Mouse (Mus musculus): ENCODE data around the gene Bub1.

The Bub1 gene

GRCm38 (mm10) chr2:127831401-127832102, at the start of gene Bub1:
Gene Bub1, minus strand, starts transcription at chr2:127831865.
- DNase-seq = peak; percentile 98

DNA sequence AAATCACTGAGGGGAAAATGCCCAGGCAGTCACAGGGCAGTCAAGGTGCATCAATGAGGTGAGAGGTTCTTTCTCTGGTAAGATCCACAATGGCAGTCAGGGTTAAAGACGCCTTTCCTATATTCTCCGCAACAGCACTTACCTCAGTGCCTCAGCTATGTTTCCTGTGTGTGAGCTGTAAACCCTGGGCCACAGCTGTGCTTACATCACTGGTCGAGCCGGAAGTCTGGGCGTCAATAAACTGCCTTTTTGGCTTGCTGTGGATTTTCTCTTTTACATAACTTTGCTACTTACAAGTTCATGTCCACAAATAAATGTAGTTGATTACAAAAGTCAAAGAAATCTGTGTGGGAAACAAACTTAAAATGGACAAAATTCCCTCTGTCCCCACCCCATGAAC, 49.4 kb upstream of the Bub1 start:
- no peak for DNase-seq

- no peak for DNase-seq
Observed at GRCm38 (mm10) chr2:127864381-127864780, 32.7 kb upstream of the Bub1 start.

DNA sequence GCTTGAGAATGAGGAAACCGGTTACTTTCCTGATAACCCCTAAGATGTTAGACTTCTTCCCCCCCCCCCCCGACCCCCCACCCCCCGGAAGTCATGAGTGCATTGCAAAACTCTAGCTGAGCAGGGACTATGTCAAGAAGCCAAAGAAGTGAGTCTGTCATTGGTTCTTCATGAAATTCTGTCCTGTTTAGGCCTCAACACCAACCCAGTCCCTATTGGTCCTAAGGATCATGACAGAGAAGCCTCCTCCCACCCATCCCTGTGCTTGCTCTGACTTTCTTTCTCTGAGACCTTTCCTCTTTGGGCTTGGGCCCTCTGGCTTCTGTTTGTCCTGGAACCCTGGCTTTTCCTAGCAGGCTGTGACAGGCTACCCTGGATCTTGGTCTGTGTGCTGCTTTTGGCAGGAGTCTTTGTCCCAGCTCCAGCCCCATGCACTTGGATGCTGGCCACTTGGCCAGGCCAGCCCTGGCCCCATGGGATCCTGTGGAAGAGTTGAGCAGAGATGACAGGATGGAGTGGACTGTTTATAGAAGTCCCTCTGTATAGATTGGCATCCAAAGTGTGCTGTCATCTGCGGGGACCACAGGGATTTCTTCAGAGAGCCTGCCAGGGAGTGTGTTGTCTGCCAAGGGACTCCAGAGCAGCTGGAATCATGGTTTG, 22.8 kb upstream of the Bub1 start:
- peak; percentile 84 for DNase-seq

DNA sequence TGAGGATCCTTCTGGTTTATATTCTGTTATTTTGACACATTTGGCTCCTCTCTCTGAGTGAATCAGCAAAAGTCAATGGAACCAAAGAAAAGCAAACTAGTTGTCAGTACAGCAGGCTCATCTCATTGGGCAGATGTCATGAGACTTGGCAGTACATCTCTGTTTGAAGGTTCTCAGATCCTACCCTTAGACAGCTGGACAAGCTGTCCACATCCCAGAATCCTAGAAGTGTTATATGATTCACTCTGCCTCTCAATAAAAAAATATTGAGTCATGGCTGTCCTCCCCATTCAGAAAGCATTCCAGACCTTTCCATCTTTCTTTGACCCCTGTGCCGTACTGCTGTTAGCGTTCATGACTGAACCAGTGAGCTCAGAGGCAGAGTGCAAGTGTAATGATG, 18.7 kb upstream of the Bub1 start:
- DNase-seq = no peak

DNA sequence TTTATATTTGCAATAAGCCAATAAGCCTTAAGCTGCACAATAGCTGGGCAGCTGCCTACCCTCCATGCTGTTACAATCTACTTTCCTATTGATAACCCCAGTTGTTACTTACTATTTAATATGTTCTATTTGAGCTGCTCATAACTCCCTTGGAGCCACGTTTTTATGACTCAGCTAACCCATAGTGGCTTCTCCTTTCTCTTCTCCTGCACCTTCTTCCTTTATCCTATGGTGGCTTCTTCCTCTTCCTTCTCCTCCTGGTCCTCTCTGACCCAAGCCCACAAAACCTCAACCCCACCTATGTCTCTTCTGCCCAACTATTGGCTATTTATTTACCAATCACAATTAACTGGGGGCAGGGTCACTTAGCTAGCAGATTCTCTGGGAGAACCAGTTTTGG, 14.9 kb upstream of the Bub1 start:
- no peak for DNase-seq

DNA sequence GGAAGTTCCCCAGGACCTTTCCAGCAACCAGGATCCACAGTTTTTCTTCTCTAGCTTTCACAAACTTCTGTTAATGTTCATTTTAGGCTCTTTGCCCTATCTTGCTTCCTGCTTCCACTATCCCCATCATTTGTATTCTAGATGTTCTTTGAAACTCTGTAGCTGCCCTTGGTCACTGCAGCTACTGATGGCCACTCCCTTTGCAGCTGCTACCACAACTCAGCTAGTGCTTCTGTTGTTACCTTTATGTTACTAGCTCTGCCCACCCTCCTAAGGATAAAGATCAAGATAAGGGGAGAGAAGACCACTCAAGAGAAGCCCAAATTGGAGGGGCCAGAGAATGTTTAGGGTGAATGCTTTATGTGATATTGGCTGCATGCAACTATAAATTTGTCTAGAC, 14.3 kb upstream of the Bub1 start:
- no peak for DNase-seq

DNA sequence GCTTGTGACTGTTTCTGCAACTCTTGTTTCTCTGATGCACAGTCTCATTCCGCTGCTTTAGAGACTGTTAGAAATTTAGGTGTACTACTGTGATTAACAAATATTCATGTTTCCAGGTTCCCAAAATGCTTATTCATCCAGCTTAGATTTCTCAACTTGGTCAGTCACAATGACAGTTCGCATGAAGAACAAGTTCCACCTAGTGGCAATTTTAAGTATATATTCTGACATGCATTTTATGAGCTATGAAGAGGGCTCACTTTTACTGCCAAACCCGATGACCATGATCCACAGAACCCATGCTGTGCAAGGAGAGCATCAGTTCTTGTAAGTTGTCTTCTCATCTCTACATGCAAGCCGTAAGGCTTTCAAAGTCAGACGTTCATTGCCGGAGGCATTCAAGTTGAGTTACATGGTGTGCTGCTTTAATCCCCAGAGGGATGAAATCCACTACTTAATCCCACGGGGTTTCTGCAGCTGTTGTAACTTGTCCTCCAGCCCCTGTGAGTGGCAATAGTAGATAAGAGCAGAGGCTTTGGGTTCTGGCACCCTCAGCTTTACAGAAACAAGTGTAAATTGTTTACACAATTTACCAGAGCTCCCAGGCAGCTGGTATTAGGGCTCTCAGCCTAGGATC, 13.8 kb upstream of the Bub1 start:
- no peak for DNase-seq

DNA sequence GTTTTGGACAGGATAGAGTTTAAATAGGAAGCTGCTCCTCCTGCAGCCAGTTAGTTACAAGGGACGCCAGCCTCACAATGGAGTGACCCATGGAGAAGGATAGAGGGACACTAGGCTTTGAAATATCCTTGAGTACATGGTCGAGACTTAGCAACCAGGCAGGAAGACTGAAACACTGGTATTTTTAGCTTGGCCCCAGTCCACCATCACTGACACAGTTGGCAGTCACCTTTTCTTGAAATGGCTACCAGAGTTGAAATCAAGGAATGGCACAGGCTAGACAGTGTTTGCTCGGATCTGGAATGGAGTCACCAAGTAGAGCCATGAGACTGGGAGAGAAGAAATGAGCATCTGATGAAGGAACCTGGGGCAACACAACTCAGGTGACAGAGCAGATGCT, 10.8 kb upstream of the Bub1 start:
- DNase-seq = no peak

DNA sequence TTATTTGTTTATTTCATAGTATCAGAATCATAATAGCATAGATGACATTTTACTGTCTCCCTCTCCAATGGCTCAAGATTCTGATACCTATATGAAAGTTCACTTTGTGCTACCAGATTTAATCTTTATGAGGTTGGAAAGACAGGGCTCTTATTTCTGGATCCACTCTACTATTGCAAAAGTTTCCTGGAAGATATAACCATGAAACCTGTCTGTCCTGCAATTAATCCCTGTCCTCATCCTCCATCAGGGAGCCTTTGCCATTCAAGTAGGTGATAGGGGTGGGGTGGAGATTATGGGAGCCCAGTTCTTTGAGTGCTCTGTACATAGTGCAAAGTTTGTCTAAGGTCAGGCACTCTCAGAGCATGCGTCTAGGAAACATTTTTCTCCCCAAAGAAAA, 9.7 kb upstream of the Bub1 start:
- DNase-seq = no peak

- DNase-seq = no peak
Observed at GRCm38 (mm10) chr2:127839425-127839824, 7.8 kb upstream of the Bub1 start.

- DNase-seq = no peak
Observed at GRCm38 (mm10) chr2:127838576-127838975, 6.9 kb upstream of the Bub1 start, which contains the start of gene Acoxl. Gene Acoxl, plus strand, starts transcription at chr2:127838876.

DNA sequence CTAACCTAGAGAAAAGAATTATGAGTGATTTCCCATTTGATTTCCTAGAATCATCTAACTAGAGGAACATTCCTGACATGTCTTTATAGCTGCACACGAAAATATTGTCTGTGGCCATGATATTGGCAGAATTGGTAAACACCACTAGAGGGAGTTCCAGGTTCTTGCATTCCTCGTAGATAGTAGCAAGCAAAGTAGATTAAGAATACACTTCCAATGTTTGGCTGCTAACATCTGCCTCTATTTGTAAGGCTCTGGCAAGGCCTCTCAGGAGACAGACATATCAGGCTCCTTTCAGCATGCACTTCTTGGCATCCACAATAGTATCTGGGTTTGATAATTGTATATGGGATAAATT, 1.1 kb upstream of the Bub1 start:
- DNase-seq = no peak

DNA sequence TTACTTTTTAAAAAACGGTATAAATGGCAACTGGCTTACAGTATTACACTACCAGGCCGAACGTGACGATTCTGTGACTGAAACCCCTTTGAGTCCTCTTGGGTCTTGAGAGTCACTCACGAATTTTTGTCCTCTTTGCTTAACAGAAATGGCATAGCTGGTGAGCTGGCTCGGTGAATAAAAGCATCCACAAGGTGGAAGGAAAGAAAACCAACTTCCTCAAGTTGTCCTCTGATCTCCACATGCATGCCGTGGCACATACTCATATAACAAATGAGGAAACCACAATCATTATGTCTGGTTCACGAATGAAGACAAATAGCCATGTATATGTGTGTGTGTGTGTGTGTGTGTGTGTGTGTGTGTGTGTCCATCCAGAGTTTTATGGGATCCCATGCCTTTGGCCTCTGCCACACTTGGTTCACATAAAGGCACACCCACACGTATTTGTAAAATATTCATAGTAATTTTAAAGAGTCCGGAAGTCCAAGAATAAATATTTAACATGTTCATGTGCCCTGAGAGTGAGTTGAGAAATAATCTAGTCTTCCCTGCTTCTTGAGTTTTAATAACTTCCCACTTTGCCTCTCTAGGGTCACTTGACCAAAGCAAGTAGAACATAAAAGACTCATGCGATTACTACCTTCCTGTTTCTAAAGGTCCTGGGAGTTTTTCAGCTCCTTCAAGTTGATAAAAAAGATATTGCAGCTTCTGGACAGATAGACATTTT, 603 bp upstream of the Bub1 start:
- DNase-seq = no peak

DNA sequence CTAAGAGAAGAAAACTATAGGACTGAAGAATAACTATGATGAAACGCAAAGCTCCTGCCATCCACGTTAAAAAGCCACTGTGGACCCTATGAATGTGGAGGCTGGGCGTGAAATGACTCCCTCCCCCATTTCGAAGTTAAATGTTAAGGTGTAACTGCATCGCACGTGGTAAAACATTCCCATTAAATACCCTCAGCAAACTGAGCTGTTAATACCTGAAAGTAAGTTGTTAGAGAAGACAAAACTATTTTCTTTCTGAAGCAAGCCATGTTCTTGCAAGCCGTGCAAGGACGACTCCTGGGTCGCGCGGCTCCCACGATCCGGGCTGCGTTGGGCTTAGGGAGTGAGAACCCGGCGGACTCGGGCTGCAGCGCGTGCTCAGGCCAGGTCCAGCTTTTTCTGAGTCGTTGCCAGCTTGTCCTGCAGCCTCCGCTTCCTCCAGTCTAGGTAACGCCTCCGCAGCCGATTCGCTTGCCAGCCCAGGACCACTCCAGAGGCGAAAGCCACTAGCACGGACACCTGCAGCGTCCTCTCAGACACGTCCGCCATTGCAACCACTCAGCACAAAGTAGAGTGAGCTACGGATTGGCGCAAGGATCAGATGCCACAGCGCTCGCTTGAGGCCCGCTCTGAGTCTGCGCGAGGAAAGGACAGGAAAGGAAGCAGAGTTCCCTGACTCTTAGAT, 39.6 kb downstream of the Bub1 start, which contains the start of gene Mtln:
Mtln (minus strand) TSS at position 570 of the 685 bp plus-strand sequence.
- peak; percentile 92 for DNase-seq

DNA sequence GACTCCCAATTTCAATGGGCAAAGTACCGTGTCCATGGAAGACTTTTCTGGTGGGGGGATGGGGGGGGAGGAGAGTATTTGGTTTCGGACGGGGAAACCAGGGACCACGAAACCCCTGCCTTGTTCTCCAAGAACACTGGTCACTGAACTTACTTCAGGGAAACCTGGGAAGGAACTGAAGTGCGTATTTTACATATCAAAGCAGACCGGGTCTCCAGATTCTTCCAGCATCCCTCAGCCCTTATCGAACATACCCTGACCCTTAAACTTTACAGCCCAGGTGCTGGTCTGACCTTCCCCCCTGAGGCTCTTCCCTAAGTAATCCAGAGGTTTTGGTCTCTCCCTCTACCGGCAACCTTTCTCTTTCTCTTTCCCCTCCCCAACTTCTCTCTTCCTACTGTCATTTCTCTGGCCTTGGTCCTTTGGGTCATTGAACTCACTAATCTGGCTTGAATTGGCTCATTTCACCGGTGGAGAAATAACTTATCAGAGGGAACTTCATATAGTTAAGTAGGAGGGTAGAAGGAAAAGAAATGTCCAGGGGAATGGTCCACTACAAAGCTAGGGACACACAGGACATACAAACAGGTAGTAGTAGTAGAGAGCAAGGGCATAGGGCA, 41.9 kb downstream of the Bub1 start:
- DNase-seq = no peak

DNA sequence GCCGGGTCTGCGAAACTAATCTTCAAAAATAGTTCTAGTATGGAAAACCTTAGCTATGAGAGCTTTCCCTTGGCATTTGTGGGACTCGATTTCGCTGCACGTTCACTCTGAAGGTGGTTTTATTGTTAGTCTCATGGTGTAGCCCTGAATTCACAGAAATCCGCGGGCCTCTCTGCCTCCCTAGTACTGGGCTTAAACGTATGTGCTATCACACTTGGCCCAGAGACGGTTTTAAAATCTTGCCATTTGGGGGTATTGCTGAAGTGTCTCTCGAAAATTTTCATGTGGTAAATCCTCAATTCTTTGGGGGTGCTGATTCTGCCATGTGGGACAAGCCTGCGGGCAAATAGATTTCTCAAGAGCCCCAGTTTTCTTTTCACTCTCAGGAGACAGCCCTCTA, 42.5 kb downstream of the Bub1 start:
- peak; percentile 18 for DNase-seq

DNA sequence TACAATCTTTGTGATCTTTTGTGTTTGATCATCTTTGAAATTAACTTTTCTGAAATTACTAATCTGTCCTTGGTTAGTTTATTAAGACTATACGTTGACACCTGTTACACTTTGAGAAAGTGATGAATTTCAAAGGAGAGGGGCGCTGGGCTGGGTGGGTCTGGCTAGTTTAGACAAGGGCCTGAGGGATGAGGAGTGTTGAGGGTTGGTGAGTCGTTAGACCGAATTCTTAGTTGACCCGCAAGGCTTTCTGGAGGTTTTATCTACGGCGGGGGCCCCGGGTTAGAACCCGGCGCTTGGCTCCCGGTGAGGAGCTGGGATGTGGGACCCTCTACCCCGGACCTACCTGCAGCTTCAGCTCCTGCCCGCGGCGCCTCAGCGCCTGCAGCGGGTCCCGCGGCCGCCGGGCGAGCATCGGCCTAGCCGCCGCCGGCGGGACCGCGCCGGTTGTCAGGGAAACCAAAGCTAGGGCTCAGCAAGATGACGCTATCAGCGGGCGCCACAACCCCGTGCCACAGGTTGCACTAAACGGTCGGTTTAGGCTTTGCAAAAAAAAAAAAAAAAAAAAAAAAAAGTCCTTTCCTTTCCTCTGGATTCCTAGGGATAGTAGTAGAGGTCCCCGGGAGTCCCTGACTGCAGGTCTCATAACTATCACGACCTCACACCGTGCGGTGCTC, 43.1 kb downstream of the Bub1 start, which contains the start of gene Nphp1:
Nphp1 (minus strand) TSS at position 458 of the 677 bp plus-strand sequence.
- DNase-seq = peak; percentile 95

DNA sequence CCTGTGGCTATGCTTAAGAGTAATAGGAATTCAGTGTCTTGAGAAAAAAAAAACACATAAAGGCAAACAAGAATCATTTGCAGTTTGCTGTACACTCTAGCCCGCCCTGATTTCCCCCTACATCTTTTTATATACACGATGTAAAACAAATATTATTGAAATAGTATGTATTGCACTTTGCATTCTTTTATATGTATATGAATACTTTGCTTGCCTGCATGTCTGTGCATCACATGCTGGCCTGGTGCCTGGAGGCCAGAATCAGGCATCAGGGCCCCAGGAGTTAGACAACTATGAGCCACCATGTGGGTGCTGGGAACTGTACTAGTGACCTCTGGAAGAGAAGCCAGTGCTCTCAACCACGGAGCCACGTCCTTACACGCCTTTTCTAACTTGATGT, 44.4 kb downstream of the Bub1 start:
- DNase-seq = no peak

DNA sequence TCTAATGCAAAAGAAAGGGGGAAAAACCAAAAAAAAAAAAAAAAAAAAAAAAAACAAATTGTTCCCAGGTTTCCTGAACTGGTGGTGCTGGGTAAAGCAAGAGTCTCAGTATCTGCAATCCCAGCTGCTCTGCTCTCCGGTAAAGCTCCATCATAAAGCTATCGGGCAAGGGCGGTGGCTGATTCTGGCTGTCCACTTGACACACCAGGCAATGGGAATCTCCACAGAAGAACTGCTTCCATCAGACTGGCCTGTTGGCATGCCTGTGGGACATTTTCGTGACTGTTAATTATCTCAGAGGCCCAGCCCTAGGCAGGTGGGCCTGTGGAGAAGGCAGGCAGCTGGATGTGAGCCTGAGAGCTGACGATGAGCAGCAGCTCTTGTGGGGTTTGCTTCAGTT, 53.2 kb downstream of the Bub1 start:
- DNase-seq = no peak

DNA sequence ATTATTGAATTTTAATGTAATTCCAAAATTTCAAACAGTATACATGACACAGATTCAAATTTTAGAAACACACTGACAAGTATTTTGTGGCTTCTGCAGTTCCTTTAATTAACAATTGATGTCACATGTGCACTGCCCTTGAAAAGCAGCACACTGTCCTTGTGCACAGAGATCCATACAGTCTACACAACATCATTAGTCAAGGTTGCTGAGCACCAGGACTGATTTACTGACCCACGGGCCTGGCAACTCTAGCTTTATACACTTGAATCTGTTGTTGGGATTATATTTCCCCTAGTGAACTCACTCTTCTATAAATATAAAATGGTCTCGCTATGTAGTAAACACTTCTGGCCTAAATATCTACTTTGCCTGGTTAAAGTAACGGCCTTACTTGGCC, 56.7 kb downstream of the Bub1 start:
- DNase-seq = no peak

DNA sequence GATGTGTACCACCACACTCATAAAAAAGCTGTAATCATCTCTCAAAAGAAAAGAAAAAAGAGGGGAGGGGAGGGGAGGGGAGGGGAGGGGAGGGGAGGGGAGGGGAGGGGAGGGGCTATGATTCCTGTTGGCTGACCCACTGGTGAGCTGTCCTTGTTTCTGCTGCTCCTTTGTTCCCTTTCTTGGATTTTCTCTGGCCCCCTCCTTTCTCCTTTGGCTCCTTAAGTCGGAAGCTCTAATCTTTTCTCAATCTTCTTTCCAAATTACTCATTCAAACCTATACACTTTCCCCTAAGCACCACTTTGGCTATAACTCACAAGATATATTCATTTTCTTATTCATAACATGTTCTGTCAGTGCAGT, 57.1 kb downstream of the Bub1 start:
- no peak for DNase-seq

Data from kidney, postnatal 10 days (tissue).